Mouse (Mus musculus) midbrain, embryonic 13.5 days (tissue): Measurements from ENCODE around the gene Pcgf2. TPM values are rescaled to one million over a fixed set of nuclear protein-coding genes. Genes with fewer than 3 reads are reported as not detected.
"Not testable (repeated sequence)": the region's sequence is repeated elsewhere in the genome, so short reads cannot be mapped to it uniquely, and the experiment has no call there.

Source experiments
- ATAC-seq: fragments of 200-750 bp; cut with Nextera tagmentation; 2 replicates; pipeline ENCODE4 v1.8.0; 2017; ENCODE audit warnings: mild to moderate bottlenecking, moderate TSS enrichment, moderate library complexity
- H3K27ac ChIP-seq: fragments of 300-500 bp; sonication (generic); 2 replicates; pipeline ENCODE4 v1.5.1; 2015; ENCODE audit warnings: inconsistent platforms, mild to moderate bottlenecking, moderate library complexity
- H3K27me3 ChIP-seq: fragments of 300-500 bp; sonication (generic); 2 replicates; pipeline ENCODE4 v1.6.1; 2015; ENCODE audit warnings: mild to moderate bottlenecking, inconsistent platforms
- H3K36me3 ChIP-seq: fragments of 300-500 bp; sonication (generic); 2 replicates; pipeline ENCODE4 v1.6.1; 2015; ENCODE audit warnings: mild to moderate bottlenecking, inconsistent platforms
- H3K4me1 ChIP-seq: fragments of 300-500 bp; sonication (generic); replicated peaks from 2 replicates; pipeline ENCODE4 v1.6.1; 2015; ENCODE audit warnings: inconsistent platforms
- H3K4me2 ChIP-seq: fragments of 300-500 bp; sonication (generic); replicated peaks from 2 replicates; pipeline ENCODE4 v1.6.1; 2015; ENCODE audit warnings: moderate library complexity, mild to moderate bottlenecking, inconsistent platforms
- H3K4me3 ChIP-seq: fragments of 300-500 bp; sonication (generic); replicated peaks from 2 replicates; pipeline ENCODE4 v1.5.1; 2015; ENCODE audit warnings: mild to moderate bottlenecking, inconsistent platforms
- H3K9ac ChIP-seq: fragments of 300-500 bp; sonication (generic); replicated peaks from 2 replicates; pipeline ENCODE4 v1.6.1; 2015; ENCODE audit warnings: mild to moderate bottlenecking, inconsistent platforms
- H3K9me3 ChIP-seq: fragments of 300-500 bp; sonication (generic); 2 replicates; pipeline ENCODE4 v1.6.1; 2016; ENCODE audit warnings: mild to moderate bottlenecking, inconsistent platforms
- WGBS: fragments of 180-500 bp; shearing (Covaris S2); methylation state at CpG from one replicate; pipeline ENCODE4 v1.1.7; 2015; 5-methylcytosine and 5-hydroxymethylcytosine counted together
- polyA plus RNA-seq: library from polyadenylated mRNA; unstranded; fragments of >200 nt; fragmentation: Nextera tagmentation; extraction: Ambion mirVana; gene quantifications from 2 replicates; pipeline ENCODE4 v1.2.1, GENCODE M21; 2015

Gene Pcgf2
- polyA plus RNA-seq, 1 experiment from 2014 or later, result 25.3 TPM

DNA sequence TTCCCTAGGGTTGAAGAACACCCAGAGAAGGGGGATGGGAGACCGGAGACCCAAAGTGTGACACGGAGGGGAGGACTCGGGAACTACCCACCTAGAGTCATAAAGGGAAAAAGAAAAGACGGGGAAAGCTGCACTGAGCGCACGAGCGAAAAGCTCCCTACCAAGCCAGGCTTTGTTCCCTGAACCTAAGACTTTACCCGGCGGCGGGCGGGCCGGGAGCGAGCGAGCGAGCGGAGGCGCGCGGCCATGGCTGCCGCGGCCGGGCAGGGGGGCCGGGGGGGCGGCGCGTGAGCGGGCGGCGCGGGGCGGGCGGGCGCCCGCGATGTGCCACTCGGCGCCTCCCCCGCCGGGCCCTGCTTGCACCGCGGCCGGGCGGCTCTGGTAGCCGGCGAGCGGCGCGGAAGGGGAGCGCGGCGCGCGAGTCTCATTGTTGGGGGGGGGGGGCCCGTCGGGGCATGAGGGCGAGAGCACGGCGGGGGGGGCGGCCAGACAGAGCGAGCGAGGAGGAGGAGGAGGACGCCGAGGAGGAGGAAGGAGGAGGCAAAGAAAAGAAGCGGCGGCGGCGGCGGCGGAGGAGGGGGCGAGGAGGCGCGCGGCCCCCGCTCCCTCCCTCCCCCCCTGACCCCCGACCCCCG is 37.3 kb downstream of the Pcgf2 start, which contains the start of gene Mllt6:
TSS of gene Mllt6 (plus strand) at position 522 of the 635 bp plus-strand sequence.
- Histone ChIP-seq H3K36me3 (peaks cover 26% of the 10 kb centered on the region), H3K9me3 (no peaks in the 10 kb centered on the region), H3K4me1 (peaks cover 52% of the 10 kb centered on the region), H3K27me3 (peaks cover 20% of the 10 kb centered on the region), H3K4me2 (peak within 1 kb of the TSS; percentile 83), H3K27ac (peak within 1 kb of the TSS; percentile 90), H3K4me3 (peak within 1 kb of the TSS; percentile 93), H3K9ac (peak within 1 kb of the TSS; percentile 88)
- WGBS, result 1% methylated on average over 24 of the region's 76 CpGs
- ATAC-seq, result peak; percentile 61

GRCm38 (mm10) chr11:97662207-97662892 is 37.9 kb downstream of the Pcgf2 start:
- Histone ChIP-seq H3K27me3 (peaks cover 20% of the 10 kb centered on the region), H3K36me3 (peaks cover 20% of the 10 kb centered on the region), H3K4me1 (peaks cover 52% of the 10 kb centered on the region), H3K9me3 (no peaks in the 10 kb centered on the region), H3K4me2 (peak overlapping the region; percentile 83), H3K27ac (peak overlapping the region; percentile 90; the same call in 1 of the 2 replicates), H3K9ac (peak overlapping the region; percentile 88), H3K4me3 (peak overlapping the region; percentile 93)
- 2% methylated on average over 21 of the region's 21 CpGs for WGBS
- no peak for ATAC-seq

DNA sequence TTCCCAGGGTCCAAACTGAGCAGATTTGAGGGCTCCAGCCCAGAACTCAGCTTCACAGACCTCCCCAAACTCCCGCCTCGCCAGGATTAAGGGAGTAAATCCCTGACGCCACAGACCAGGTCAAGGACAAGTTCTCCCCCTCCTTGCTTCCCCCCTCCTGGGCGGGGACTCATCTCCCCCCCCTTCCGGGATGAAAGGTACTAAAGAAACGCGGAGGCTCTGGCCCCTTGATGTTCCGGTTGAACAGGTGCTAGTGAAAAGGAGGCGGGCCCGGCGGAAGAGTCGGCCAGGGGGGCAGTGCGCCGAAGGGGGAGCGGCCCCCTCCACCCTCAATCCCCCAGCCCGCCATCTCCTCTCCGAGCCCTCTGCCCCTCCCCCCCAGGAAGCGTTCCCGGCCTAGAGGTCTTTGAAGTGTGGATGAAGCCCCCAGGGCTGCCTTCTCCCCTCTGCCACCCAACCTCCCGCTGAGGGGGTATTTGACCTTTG is 38.6 kb downstream of the Pcgf2 start:
- 2% methylated on average over 20 of the region's 20 CpGs for whole genome bisulfite sequencing
- Histone ChIP-seq H3K9me3 (no peaks in the 10 kb centered on the region), H3K4me1 (peaks cover 52% of the 10 kb centered on the region), H3K36me3 (peaks cover 13% of the 10 kb centered on the region), H3K27ac (no peak overlapping the region), H3K4me2 (peak overlapping the region; percentile 83), H3K9ac (0 out of 2 replicates have a peak overlapping the region, but pooled peaks have one; percentile 14), H3K27me3 (peaks cover 20% of the 10 kb centered on the region), H3K4me3 (peak overlapping the region; percentile 93)
- ATAC-seq, result no peak

DNA sequence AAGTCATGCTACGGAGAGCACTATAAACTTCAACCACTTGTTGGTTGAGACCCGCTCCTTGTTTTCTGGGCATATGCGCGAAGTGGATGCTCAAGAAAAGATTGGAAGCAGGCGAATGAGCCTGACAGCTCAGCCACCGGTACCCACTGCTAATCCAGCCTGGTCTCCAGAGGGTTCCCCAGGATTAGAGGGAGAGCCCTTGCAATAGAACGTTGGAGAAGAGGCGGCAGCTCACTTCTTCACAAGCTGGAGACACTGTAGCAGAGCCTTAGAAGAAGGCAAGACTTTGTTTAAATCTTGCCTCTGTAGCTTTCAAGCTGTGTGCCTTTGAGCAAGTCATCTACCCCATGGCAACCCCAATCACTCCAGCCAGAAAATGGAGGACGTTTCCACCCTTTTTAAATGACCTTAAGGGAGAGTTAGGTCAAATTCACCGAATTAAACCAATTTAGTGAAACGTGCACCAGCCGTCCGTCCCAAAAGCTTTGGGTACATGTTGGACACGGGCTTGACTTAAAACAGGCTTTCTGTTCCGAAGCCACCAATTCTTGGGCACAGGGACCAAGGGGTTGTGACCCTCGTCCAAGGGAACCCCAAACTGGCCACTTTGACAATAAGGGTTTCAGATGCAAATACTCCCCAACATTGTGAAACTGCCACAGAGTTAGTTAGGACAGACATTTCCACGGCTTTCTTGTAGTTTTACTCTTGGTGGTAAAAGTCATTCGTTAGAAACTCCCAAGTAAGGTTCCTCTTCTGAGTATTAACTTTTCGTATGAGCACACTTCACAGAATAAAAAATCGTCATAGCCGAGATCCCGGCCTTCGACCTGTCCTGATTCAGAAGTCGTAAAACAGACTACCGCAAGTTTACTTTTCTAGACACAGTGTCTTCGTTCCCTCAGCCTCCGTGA is 39.3 kb downstream of the Pcgf2 start:
- Histone ChIP-seq H3K4me2 (peak overlapping the region; percentile 83), H3K27ac (no peak overlapping the region), H3K9me3 (no peaks in the 10 kb centered on the region), H3K4me1 (peaks cover 52% of the 10 kb centered on the region), H3K9ac (peak overlapping the region; percentile 86), H3K27me3 (peaks cover 20% of the 10 kb centered on the region), H3K4me3 (peak overlapping the region; percentile 93), H3K36me3 (peaks cover 8% of the 10 kb centered on the region)
- 1% methylated on average over 27 of the region's 27 CpGs for WGBS
- ATAC-seq, result no peak

DNA sequence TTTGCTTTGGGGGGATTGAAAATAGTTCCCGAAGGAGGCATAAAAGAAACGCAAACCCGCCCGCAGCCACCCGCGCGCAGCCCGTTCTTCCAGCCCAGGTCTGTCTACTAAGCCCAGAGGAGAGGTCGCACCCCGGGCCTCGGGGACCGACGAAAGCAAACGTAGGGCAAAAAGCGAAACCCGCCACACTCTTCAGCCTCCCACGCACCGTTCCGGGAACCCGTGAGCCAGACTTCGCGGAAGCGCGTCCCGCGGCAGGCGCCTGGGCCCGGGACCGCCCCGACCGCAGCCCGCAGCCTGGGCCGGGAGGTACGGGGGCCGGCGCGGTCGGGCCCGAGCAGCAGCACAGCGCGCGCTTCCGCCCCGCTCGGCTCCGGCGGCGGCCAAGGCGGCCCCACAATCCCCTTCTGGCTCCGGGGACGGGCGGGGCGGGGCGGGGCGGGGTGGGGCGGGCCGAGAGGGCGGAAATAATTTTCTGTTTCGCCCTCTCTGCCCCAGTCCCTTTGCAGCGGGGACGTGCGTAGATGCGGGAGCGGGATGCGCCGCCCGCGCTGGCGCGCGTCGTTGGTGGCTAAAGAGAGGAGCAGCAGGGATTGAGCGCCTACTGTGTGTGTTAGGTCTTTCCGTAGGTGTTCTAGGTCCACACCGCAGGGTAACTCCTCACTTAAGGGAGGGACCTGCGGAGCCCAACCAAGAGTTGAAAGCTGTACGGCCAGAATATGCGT is 40.1 kb downstream of the Pcgf2 start:
- H3K4me2 ChIP-seq, result peak overlapping the region; percentile 83
- H3K4me3 ChIP-seq, result peak overlapping the region; percentile 93
- no peaks in the 10 kb centered on the region for H3K36me3 ChIP-seq
- H3K9ac ChIP-seq, result peak overlapping the region; percentile 86
- H3K27me3 ChIP-seq, result peaks cover 20% of the 10 kb centered on the region
- H3K27ac ChIP-seq, result peak overlapping the region; percentile 58
- peaks cover 47% of the 10 kb centered on the region for H3K4me1 ChIP-seq
- WGBS, result under 1% methylated on average over 66 of the region's 78 CpGs
- peak; percentile 89 for ATAC-seq
- no peaks in the 10 kb centered on the region for H3K9me3 ChIP-seq

DNA sequence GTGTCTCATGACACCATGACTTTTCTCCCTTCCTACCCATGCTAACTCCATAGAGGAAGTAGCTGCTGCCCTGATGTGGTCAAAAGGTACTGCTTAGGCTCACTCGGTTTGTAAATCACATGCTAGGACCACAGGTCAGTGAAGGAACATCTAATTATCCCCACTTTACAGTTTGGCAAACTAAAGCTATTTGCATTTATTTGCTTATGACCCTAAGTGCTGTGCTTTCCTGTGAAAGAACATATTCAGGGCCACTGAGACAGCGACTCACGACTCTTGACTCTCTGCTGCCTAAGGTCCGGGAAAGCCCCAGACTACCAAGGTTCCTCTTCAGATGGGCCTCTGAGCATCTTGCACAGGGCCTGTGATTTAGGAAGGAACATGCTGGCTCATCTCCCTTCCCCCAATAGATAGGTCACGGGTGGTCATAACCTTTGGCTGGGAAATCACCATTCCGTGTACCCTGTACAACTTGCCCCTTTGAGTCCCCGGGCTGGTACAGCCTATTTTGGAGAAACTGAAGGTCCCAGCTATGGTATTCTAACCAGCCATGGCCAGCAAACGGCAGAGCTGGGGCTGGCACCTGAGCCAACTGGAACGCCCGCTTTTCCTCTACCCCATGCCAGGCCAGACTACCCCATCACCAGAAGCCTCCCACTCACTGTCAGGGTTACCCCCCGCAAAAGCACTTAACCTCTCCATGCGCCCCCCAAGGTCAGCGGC is 40.9 kb downstream of the Pcgf2 start:
- Histone ChIP-seq H3K9ac (peak overlapping the region; percentile 86), H3K36me3 (no peaks in the 10 kb centered on the region), H3K27me3 (peaks cover 20% of the 10 kb centered on the region), H3K27ac (peak overlapping the region; percentile 58), H3K9me3 (no peaks in the 10 kb centered on the region), H3K4me2 (peak overlapping the region; percentile 83), H3K4me3 (peak overlapping the region; percentile 93), H3K4me1 (peaks cover 39% of the 10 kb centered on the region)
- no peak for ATAC-seq
- WGBS, result 11% methylated on average over 13 of the region's 13 CpGs

- H3K9ac ChIP-seq, result no peak overlapping the region
- H3K27me3 ChIP-seq, result peaks cover 20% of the 10 kb centered on the region
- H3K27ac ChIP-seq, result no peak overlapping the region
- no peak for ATAC-seq
- H3K4me1 ChIP-seq, result peaks cover 35% of the 10 kb centered on the region
- 77% methylated on average over 11 of the region's 11 CpGs for WGBS
- no peaks in the 10 kb centered on the region for H3K9me3 ChIP-seq
- peak overlapping the region; percentile 93 for H3K4me3 ChIP-seq
- peak overlapping the region; percentile 83 for H3K4me2 ChIP-seq
- H3K36me3 ChIP-seq, result no peaks in the 10 kb centered on the region
These were observed 41.5 kb downstream of the Pcgf2 start for GRCm38 (mm10) chr11:97658751-97659266.

DNA sequence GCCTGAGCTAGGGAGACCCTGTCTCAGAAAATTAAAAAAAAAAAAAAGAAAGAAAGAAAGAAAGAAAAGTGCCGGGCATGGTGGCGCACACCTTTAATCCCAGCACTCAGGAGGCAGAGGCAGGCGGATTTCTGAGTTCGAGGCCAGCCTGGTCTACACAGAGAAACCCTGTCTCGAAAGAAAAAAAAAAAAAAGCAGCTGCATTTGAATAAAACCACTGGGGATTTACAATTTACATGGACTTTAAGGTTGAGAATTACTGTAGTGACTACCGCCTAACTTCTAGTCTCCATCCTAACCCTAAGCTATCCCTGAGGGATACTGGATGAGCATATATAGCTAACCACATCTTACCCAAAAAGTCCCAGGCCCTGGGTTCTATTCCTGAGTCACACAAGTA is 42.3 kb downstream of the Pcgf2 start:
- Histone ChIP-seq H3K27me3 (peaks cover 20% of the 10 kb centered on the region), H3K4me1 (peaks cover 35% of the 10 kb centered on the region)
- H3K4me3 ChIP-seq, H3K36me3 ChIP-seq, H3K4me2 ChIP-seq, ATAC-seq, H3K9me3 ChIP-seq, H3K9ac ChIP-seq, H3K27ac ChIP-seq: not testable (repeated sequence)
- 90% methylated on average over 6 of the region's 6 CpGs for WGBS

DNA sequence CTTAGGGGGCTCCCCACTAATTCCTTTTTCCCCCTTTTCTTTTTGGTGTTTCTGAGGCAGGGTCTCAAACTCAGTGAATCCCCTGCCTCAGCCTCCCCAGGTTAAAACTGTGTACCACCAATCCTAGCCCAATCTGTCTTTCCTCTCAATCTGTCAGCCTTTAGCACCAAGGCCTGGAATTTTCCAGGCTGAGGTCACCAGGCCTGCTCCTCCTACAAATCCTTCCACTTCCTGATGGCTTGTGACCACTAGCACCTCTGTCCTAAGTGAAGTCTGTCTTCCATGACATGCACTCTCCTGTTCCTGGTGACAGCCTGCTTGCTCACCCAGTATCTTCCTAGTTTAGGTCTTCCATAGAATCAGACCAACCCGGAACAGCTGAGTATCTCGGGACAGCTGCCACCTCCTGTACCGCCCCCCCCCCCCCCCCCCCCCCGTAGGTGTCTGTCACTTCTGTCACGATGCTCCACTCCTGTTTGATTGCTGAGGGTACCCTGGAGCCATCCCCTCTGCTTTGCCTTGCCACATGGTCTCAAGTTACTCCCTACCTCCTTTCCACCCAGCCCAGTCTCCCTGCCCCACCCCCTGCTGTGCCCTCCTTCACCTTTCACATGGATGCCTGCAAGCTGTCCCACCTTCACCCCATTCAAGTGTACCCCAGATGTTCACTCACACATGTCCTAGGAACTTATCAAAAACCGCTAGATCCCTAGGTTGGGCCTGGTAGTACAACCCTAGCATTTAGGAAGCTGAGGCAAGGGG is 42.9 kb downstream of the Pcgf2 start:
- H3K4me1 ChIP-seq, result peaks cover 30% of the 10 kb centered on the region
- H3K4me2 ChIP-seq, result no peak overlapping the region
- H3K9me3 ChIP-seq, result no peaks in the 10 kb centered on the region
- WGBS, result 58% methylated on average over 4 of the region's 6 CpGs
- no peak overlapping the region for H3K27ac ChIP-seq
- no peaks in the 10 kb centered on the region for H3K36me3 ChIP-seq
- peaks cover 19% of the 10 kb centered on the region for H3K27me3 ChIP-seq
- no peak for ATAC-seq
- H3K9ac ChIP-seq, result no peak overlapping the region
- H3K4me3 ChIP-seq, result no peak overlapping the region

- Histone ChIP-seq H3K9me3 (no peaks in the 10 kb centered on the region), H3K4me3 (no peak overlapping the region), H3K27ac (no peak overlapping the region), H3K36me3 (no peaks in the 10 kb centered on the region), H3K27me3 (peaks cover 9% of the 10 kb centered on the region), H3K4me1 (peaks cover 21% of the 10 kb centered on the region), H3K9ac (no peak overlapping the region), H3K4me2 (no peak overlapping the region)
- 74% methylated on average over 14 of the region's 14 CpGs for WGBS
- ATAC-seq, result no peak
These were observed 43.9 kb downstream of the Pcgf2 start for GRCm38 (mm10) chr11:97656269-97656971.
